Mouse (Mus musculus): ENCODE data around the gene Esf1. TPM values are rescaled to one million over a fixed set of nuclear protein-coding genes. Genes with fewer than 3 reads are reported as not detected.
"Not testable (repeated sequence)": the region's sequence is repeated elsewhere in the genome, so short reads cannot be mapped to it uniquely, and the experiment has no call there.

The Esf1 gene
- polyA plus RNA-seq, 1 experiment from 2014 or later, result 14.7 TPM

DNA sequence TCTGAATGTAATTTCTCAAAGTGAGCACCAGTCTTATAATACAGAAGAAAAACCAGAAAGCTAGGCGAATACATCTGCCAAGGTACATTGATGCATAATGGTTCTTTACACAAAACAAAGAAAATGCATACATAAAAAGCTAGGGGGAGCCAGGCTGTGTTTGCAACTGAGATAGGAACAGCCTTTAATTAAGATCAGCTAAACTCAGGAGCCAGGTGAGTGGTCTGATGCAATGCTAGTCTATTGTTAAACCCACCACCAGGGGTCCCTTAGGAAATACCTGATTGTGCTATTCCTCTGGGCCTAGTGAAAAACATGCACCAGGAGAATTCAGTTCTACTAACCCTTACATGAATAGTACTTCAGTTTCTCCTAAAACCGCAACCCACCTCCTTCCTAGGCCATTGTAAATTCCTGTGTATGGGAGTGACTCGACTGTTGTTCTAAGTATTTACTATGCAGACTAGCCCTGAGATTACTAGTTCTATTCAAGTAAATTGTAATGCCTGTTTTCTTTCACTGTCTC lies 15.4 kb upstream of the Esf1 start:
- not testable (repeated sequence) for H3K4me2 ChIP-seq (ENCODE audit: low read length); ATAC-seq (ENCODE audit: insufficient number of reproducible peaks, insufficient read depth, low FRiP score, low read depth); H3K27me3 ChIP-seq (ENCODE audit: control insufficient read depth, insufficient read depth, low read length); H3K9ac ChIP-seq (ENCODE audit: low read length); H3K4me1 ChIP-seq (ENCODE audit: control insufficient read depth in 2 of 2, insufficient read depth in 2 of 2, low read length in 2 of 2); H3K4me3 ChIP-seq (ENCODE audit: control insufficient read depth in 1 of 2, insufficient read depth in 1 of 2, low read depth in 1 of 2, low read length in 2 of 2); H3K27ac ChIP-seq (replicated peaks in 1 of 2; ENCODE audit: control insufficient read depth in 1 of 2, insufficient read depth in 1 of 2, low read depth in 2 of 2, low read length in 2 of 2); H3K9me3 ChIP-seq (ENCODE audit: control insufficient read depth, low read length)
- WGBS, result 91% methylated on average over 3 of the region's 3 CpGs
- H3K36me3 ChIP-seq (ENCODE audit: control insufficient read depth, insufficient read depth, low read length), result peaks cover 65% of the 10 kb centered on the region

DNA sequence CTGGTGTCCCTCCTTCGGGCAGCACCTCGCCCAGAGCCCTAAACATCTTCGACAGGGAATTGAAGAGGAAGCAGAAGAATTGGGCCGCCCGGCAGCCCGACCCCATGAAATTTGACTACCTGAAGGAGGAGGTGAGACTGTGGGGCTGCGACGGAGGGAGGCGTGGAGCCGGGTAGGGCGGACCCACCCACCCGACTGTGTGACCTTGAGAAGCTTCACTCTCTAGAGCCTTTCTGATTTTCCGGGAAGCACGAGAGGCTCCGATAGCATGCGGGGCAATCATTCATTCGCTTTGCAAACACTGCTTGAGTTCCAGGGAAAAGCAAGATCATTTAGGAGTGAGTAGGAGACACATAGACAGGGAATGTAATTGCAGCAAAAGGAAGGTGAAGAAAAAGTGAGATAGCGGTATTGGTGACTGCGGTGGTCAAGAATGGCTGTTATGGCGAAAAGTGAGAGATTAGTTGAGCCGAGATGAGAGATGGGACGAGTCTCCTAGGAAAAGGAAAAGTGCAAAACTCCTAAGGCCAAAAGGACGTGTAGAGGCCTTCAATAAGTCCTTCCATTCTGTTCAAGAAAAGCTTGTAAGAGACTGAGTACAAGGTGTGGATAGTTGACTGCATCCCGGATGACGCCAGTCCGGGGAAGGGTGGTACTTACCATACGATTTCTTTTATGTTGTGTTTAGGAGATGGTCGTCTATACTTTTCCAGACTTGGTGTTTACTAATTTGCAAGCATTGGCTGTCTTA lies 614 bp upstream of the Esf1 start:
- Histone ChIP-seq H3K4me3 (ENCODE audit: control insufficient read depth in 1 of 2, insufficient read depth in 1 of 2, low read depth in 1 of 2, low read length in 2 of 2) (peak overlapping the region; percentile 90 to 98), H3K36me3 (ENCODE audit: control insufficient read depth, insufficient read depth, low read length) (peaks cover 27% of the 10 kb centered on the region), H3K4me1 (ENCODE audit: control insufficient read depth in 2 of 2, insufficient read depth in 2 of 2, low read length in 2 of 2) (peaks cover 0 to 12% of the 10 kb centered on the region in 2 experiments; a peak in 3 of 4 replicates), H3K27ac (replicated peaks in 1 of 2; ENCODE audit: control insufficient read depth in 1 of 2, insufficient read depth in 1 of 2, low read depth in 2 of 2, low read length in 2 of 2) (peak overlapping the region; percentile 85 to 88), H3K9me3 (ENCODE audit: control insufficient read depth, low read length) (no peaks in the 10 kb centered on the region), H3K27me3 (ENCODE audit: control insufficient read depth, insufficient read depth, low read length) (no peaks in the 10 kb centered on the region), H3K9ac (ENCODE audit: low read length) (peak overlapping the region; percentile 92), H3K4me2 (ENCODE audit: low read length) (peak overlapping the region; percentile 79)
- ATAC-seq (ENCODE audit: insufficient number of reproducible peaks, insufficient read depth, low FRiP score, low read depth), result peak; percentile 82
- 4% methylated on average over 28 of the region's 28 CpGs for WGBS

DNA sequence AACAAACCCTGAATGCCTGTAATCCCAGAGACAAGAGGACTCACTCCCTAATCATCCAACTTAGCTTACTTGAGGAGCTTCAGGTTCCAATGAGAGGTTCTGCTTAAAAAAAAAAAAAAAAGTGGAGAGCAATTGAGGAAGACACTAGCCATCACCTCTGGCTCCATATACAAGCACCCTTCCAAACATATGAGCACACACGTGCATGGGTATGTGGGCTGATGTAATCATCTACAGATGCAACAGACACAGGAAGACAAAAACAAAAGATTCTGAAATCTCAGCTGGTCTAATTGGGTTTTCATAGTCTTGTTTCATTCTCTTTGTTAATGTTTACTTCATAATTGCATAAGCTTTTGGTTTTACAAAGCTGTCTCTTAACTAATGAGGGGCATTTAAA lies 1.3 kb downstream of the Esf1 start:
- peaks cover 38% of the 10 kb centered on the region for H3K36me3 ChIP-seq (ENCODE audit: control insufficient read depth, insufficient read depth, low read length)
- H3K4me1 ChIP-seq (ENCODE audit: control insufficient read depth in 2 of 2, insufficient read depth in 2 of 2, low read length in 2 of 2), result peaks cover 0 to 12% of the 10 kb centered on the region in 2 experiments; a peak in 3 of 4 replicates
- no peak overlapping the region for H3K4me3 ChIP-seq (ENCODE audit: control insufficient read depth in 1 of 2, insufficient read depth in 1 of 2, low read depth in 1 of 2, low read length in 2 of 2)
- H3K27me3 ChIP-seq (ENCODE audit: control insufficient read depth, insufficient read depth, low read length), result no peaks in the 10 kb centered on the region
- H3K9me3 ChIP-seq (ENCODE audit: control insufficient read depth, low read length), result no peaks in the 10 kb centered on the region
- no peak for ATAC-seq (ENCODE audit: insufficient number of reproducible peaks, insufficient read depth, low FRiP score, low read depth)
- H3K4me2 ChIP-seq (ENCODE audit: low read length), result 0 out of 2 replicates have a peak overlapping the region, but pooled peaks have one; percentile 79
- H3K27ac ChIP-seq (replicated peaks in 1 of 2; ENCODE audit: control insufficient read depth in 1 of 2, insufficient read depth in 1 of 2, low read depth in 2 of 2, low read length in 2 of 2), result no peak overlapping the region
- H3K9ac ChIP-seq (ENCODE audit: low read length), result no peak overlapping the region
- 73% methylated on average over 1 of the region's 1 CpGs for WGBS

DNA sequence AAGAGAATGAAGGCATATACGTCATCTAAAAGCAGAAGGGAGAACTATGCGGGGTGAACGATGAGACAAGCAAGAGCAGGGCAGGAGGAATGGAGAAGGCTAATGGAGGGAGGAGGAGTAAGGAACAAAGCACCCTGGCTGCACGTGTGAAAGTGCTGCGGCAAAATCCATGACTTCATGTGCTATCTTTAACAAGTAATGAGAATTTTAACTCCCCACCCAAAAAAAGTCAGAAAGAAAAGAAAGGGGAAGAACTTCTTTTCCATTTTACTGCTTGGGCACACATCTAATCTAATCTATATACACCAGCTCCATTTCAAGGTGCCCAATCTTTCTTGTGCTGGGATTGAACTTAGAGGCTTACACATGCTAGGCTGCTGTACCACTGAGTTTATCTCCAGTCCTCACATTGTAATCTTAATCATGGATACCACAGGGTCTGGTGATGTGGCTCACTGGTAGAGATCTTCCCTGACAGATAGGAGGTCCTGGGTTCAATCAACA lies 7.0 kb downstream of the Esf1 start:
- Histone ChIP-seq H3K9me3 (ENCODE audit: control insufficient read depth, low read length) (no peaks in the 10 kb centered on the region), H3K4me3 (ENCODE audit: control insufficient read depth in 1 of 2, insufficient read depth in 1 of 2, low read depth in 1 of 2, low read length in 2 of 2) (no peak overlapping the region), H3K27ac (replicated peaks in 1 of 2; ENCODE audit: control insufficient read depth in 1 of 2, insufficient read depth in 1 of 2, low read depth in 2 of 2, low read length in 2 of 2) (no peak overlapping the region), H3K36me3 (ENCODE audit: control insufficient read depth, insufficient read depth, low read length) (peaks cover 75% of the 10 kb centered on the region), H3K9ac (ENCODE audit: low read length) (no peak overlapping the region), H3K4me1 (ENCODE audit: control insufficient read depth in 2 of 2, insufficient read depth in 2 of 2, low read length in 2 of 2) (no peaks in the 10 kb centered on the region), H3K27me3 (ENCODE audit: control insufficient read depth, insufficient read depth, low read length) (no peaks in the 10 kb centered on the region), H3K4me2 (ENCODE audit: low read length) (no peak overlapping the region)
- WGBS, result 94% methylated on average over 5 of the region's 5 CpGs
- no peak for ATAC-seq (ENCODE audit: insufficient number of reproducible peaks, insufficient read depth, low FRiP score, low read depth)

DNA sequence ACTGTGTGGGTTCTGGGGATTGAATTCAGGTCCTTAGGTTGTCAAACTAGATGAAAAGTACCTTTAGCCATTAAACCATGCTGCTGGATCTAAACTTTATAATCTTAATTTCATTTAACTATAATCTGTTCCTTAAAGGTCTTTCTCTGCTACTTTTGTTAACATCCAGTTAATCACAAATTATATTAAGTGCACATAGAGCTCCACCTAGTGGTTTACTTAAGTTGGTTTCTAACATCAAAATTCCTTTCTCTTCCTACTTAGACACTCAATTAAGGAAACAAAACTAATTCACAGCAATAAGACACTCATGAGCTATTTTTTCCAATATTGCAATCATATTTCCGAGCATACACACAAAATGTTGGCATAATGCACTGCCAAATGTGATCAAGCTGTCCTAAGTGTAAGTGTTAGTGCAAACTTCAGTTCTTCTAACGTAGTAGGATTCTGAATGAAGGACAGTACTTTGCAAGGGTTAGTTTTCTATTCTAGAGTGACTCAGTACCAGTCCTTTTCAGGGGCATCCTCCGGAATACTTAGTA lies 11.1 kb downstream of the Esf1 start:
- Histone ChIP-seq H3K36me3 (ENCODE audit: control insufficient read depth, insufficient read depth, low read length) (peaks cover 85% of the 10 kb centered on the region), H3K9ac (ENCODE audit: low read length) (no peak overlapping the region), H3K4me3 (ENCODE audit: control insufficient read depth in 1 of 2, insufficient read depth in 1 of 2, low read depth in 1 of 2, low read length in 2 of 2) (no peak overlapping the region), H3K4me1 (ENCODE audit: control insufficient read depth in 2 of 2, insufficient read depth in 2 of 2, low read length in 2 of 2) (no peaks in the 10 kb centered on the region), H3K27ac (replicated peaks in 1 of 2; ENCODE audit: control insufficient read depth in 1 of 2, insufficient read depth in 1 of 2, low read depth in 2 of 2, low read length in 2 of 2) (no peak overlapping the region), H3K27me3 (ENCODE audit: control insufficient read depth, insufficient read depth, low read length) (no peaks in the 10 kb centered on the region), H3K4me2 (ENCODE audit: low read length) (no peak overlapping the region), H3K9me3 (ENCODE audit: control insufficient read depth, low read length) (no peaks in the 10 kb centered on the region)
- ATAC-seq (ENCODE audit: insufficient number of reproducible peaks, insufficient read depth, low FRiP score, low read depth), result no peak
- 68% methylated on average over 3 of the region's 3 CpGs for WGBS

DNA sequence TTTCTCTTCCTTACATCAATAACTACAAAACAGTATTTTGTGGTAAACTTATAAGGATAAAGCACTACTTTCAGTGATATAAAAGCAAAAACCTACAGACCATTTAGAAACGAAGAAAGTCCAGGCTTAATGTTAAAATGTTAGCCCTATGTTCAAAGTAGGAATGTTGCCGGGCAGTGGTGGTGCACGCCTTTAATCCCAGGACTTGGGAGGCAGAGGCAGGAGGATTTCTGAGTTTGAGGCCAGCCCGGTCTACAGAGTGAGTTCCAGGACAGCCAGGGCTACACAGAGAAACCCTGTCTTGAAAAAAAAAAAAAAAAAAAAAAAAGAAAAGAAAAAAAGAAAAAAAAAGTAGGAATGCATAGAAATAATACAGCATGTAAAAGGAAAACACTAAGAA lies 18.6 kb downstream of the Esf1 start, which contains the start of gene Gm17374:
Gm17374 (plus strand) TSS at position 301 of the 400 bp plus-strand sequence.
- H3K36me3 ChIP-seq (ENCODE audit: control insufficient read depth, insufficient read depth, low read length), result peaks cover 61% of the 10 kb centered on the region
- H3K4me3 ChIP-seq (ENCODE audit: control insufficient read depth in 1 of 2, insufficient read depth in 1 of 2, low read depth in 1 of 2, low read length in 2 of 2); H3K4me2 ChIP-seq (ENCODE audit: low read length); H3K9ac ChIP-seq (ENCODE audit: low read length); H3K27me3 ChIP-seq (ENCODE audit: control insufficient read depth, insufficient read depth, low read length); H3K9me3 ChIP-seq (ENCODE audit: control insufficient read depth, low read length); H3K27ac ChIP-seq (replicated peaks in 1 of 2; ENCODE audit: control insufficient read depth in 1 of 2, insufficient read depth in 1 of 2, low read depth in 2 of 2, low read length in 2 of 2); ATAC-seq (ENCODE audit: insufficient number of reproducible peaks, insufficient read depth, low FRiP score, low read depth); H3K4me1 ChIP-seq (ENCODE audit: control insufficient read depth in 2 of 2, insufficient read depth in 2 of 2, low read length in 2 of 2): not testable (repeated sequence)
- 95% methylated on average over 4 of the region's 4 CpGs for WGBS

DNA sequence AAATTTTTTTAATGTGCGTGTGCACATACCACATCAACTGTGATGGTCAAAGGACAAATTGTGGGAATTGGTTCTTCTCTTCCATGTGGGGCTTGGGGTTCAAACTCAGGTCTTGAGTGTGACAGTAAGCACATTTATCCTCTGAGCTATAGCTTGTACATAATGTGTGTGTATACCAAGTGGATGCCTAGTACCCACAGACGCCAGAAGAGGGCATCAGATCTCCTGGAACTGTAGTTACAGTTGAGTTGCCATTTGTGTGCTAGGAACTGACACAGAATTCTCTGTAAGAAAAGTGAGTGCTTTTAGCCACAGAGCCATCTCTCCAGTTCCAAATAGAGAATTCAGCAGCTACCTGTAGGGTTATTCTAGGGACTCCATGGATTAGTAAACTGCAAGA lies 44.8 kb downstream of the Esf1 start:
- no peak overlapping the region for H3K4me2 ChIP-seq (ENCODE audit: low read length)
- no peaks in the 10 kb centered on the region for H3K27me3 ChIP-seq (ENCODE audit: control insufficient read depth, insufficient read depth, low read length)
- H3K4me1 ChIP-seq (ENCODE audit: control insufficient read depth in 2 of 2, insufficient read depth in 2 of 2, low read length in 2 of 2), result no peaks in the 10 kb centered on the region
- no peak overlapping the region for H3K4me3 ChIP-seq (ENCODE audit: control insufficient read depth in 1 of 2, insufficient read depth in 1 of 2, low read depth in 1 of 2, low read length in 2 of 2)
- 87% methylated on average over 2 of the region's 2 CpGs for WGBS
- H3K27ac ChIP-seq (replicated peaks in 1 of 2; ENCODE audit: control insufficient read depth in 1 of 2, insufficient read depth in 1 of 2, low read depth in 2 of 2, low read length in 2 of 2), result no peak overlapping the region
- no peak for ATAC-seq (ENCODE audit: insufficient number of reproducible peaks, insufficient read depth, low FRiP score, low read depth)
- peaks cover 80% of the 10 kb centered on the region for H3K36me3 ChIP-seq (ENCODE audit: control insufficient read depth, insufficient read depth, low read length)
- H3K9ac ChIP-seq (ENCODE audit: low read length), result no peak overlapping the region
- no peaks in the 10 kb centered on the region for H3K9me3 ChIP-seq (ENCODE audit: control insufficient read depth, low read length)

Data from heart, embryonic 14.5 days (tissue).